Mouse (Mus musculus): ENCODE data around the gene Cep97.

DNA sequence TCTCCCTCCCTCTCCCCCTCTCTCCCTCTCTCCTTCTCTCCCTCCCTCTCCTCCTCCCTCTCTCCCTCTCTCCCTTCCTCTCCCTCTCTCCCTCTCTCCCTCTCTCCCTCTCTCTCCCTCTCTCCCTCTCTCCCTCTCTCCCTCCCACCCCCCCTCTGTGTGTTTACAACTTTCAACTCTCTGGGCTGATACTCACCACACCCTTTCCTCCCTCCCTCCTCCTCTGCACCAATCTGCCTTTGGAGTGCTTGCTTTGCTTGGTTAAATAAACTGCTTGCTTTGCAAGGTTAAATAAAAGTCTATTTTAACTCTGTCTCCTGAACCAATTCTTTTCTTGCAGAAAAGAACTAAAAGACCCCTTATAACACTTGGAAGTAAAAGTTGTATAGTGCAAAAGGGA is 18.1 kb upstream of the Cep97 start:
- no peak for TF ChIP-seq GATA1 (IDR thresholded peaks at IDR 0.05; ENCODE audit: low read length)
- TF ChIP-seq TAL1 (IDR thresholded peaks at IDR 0.05; ENCODE audit: low read length): no peak
